Mouse (Mus musculus) fat pad, adult 2 months (tissue): ENCODE data around the gene Hsd17b1.
"Not testable (repeated sequence)": the region's sequence is repeated elsewhere in the genome, so short reads cannot be mapped to it uniquely, and the experiment has no call there.

Source experiments
- DNase-seq: peaks from one replicate; pipeline ENCODE4 v3.0.0-alpha.2; 2011; ENCODE audit warnings: low read depth, low spot score; ENCODE audit errors: extremely low read depth

Hsd17b1 gene

GRCm38 (mm10) chr11:101085617-101086322, 7.6 kb downstream of the Hsd17b1 start:
- no peak for DNase-seq

GRCm38 (mm10) chr11:101086323-101086674, 8.1 kb downstream of the Hsd17b1 start:
- no peak for DNase-seq

DNA sequence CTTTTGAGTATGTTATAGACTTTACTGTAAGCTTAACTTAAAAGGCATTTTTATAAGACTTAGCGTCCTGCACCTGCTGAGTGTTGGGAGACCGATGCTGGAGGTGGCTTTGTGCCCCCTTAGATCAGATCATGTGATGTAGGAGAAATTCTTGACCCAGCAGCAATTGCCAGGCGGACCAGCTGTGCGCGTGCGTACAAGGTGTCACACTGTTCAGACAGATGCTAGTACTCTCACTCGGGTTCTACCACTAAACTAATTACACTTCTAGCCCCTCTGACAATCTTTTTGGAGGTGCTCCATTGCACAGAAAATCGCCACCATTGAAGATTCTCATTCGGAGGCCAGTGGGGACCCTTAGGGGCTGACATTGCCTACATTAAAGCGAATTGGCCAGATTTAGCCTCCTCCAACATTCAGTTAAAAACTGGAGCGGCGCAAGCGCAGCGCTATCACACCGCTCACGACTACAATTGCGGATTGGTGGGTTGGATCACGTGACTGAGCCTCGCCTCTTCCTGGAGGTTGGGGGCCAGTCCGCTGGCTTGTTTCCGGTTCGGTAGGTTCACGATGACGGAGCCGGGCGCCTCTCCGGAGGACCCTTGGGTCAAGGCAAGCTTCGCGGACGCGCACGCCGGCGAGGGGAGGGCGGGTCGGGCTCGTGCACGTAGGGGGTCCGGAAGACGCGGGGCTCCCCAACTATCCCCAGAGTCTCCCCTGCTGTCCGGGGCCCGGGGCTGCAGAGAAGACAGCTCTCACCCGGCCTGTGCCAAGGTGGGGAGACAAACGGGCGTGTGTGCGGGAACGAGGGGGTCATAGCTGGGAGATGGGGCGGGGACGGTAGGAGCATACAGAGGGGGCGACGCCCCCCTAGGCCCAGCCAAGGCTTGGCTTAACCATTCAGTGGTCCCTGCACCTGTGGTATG, 8.8 kb downstream of the Hsd17b1 start, which contains the start of gene Mlx:
TSS of gene Mlx (plus strand) at position 522 of the 926 bp plus-strand sequence.
- DNase-seq = no peak

DNA sequence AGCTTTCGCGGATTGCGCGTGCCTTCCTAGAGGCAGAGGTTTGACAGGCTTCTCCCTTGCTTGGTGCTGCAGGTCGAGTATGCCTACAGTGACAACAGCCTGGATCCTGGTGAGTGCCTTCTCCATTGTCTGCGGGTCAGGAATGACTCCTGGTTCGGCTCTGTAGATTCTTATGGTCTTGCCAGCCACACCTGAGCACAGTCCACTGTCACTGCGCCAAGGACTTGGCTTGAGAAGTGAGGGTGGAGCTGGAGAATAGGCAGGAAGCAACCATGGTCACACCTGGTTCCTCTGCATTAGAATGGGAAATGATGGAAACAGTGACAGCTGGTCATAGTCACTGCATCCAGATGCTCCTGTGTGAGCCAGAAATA, 9.5 kb downstream of the Hsd17b1 start:
- no peak for DNase-seq

DNA sequence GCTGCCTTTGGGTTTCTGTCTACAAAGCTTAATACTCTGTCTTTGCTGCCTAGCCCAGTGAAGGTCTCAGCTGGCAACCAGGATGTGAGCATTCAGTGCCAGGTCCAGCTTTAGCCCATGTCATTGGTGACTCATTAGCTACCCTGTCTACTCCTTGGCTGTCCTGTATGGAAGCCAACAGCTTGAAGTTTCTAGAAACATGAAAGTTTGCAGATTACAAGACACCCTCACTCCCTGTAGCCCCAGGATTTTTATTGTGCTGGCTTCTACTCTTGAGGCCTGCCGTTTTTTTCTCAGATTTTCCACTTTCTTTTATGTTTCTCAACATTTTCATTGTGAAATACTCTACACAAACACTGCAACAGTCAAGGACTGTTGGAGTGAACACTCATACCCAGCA, 11.7 kb downstream of the Hsd17b1 start:
- DNase-seq = no peak

DNA sequence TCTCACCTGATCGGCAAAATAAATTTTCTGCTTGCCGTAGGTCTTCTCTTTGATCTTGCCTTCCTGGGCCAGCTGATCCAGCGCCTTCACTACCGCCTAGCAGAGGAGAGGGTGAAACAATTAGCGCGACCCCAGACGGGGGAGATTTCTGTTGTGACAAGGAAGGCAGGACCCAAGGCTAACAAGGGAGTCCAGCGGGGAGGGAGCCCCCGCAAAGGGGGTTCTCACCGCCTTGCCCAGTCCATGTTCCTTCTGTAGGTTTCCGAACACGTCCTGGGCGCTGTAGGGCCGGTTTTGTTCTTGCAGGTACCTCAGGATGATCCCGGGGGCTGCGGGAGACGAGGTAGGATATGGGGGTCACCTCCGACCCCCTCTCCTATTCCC, 16.7 kb downstream of the Hsd17b1 start:
- DNase-seq = no peak

- no peak for DNase-seq
These were observed 17.3 kb downstream of the Hsd17b1 start, which contains the start of gene Psmc3ip for GRCm38 (mm10) chr11:101095314-101096024. Gene Psmc3ip, minus strand, starts transcription at chr11:101095436.

DNA sequence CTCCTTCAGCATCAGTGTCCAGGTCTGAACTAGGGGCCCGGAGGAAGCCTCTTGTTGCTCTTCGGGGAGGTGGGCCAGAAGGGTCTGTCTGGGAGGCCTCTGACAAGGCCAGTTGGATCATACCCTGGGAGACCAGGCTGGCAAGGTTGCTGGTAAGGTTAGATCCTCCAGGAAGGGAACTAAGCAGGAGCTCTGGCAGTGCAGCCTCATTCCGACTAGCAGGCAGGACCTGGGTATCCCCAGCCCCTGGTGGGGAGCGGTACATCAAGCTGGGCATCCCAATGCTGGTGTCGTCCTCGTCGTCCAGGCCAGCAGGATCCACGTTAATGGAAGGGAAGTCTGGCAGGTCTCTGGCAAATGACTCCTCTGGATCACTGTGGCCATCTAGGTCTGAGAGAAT, 20.0 kb downstream of the Hsd17b1 start:
- no peak for DNase-seq

GRCm38 (mm10) chr11:101103011-101103410, 24.8 kb downstream of the Hsd17b1 start:
- DNase-seq = peak; percentile 90

GRCm38 (mm10) chr11:101109351-101109750, 31.1 kb downstream of the Hsd17b1 start:
- no peak for DNase-seq

- DNase-seq = no peak
These were observed 32.5 kb downstream of the Hsd17b1 start for GRCm38 (mm10) chr11:101110708-101111107.

- no peak for DNase-seq
These were observed 33.0 kb downstream of the Hsd17b1 start for GRCm38 (mm10) chr11:101111178-101111577.

DNA sequence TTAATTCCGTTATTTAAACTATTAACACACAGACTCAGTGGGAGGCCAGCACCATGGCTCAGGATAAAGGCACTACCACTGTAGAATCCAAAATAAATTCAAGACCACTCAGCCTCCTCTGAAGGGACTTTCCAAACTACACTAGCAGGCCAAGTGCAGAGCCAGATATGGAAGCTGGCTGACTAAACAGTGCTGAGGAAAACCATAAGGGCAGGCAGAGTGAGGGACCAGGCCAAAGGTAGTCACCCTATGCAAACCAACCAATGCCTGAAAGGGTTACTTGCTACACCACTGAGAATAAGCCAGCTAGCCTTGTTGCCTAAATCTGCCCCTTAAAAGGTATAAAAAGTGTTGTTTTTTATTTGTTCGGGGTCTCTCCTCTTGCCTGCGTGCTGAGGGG, 34.0 kb downstream of the Hsd17b1 start:
- DNase-seq = no peak

GRCm38 (mm10) chr11:101115564-101115963, 37.4 kb downstream of the Hsd17b1 start:
- no peak for DNase-seq

DNA sequence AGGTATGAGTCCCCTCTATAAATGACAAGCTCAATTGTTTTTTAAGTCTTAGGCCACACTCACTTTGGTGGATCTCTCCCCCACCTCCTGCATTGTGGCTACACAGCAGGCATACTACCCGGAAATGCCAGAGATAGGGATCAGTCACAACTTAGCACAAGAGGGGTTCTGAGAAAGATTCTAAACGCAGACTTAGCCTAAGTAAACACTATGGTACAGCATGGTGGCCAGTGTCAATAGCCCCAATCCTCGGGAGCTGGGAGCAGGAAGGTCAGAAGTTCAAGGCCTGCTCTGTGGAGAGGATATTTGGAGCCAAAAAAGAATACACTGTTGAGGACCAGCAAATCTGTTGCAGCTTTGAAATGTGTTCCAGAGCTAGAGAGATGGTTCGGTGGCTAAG, 39.9 kb downstream of the Hsd17b1 start:
- DNase-seq = no peak

DNA sequence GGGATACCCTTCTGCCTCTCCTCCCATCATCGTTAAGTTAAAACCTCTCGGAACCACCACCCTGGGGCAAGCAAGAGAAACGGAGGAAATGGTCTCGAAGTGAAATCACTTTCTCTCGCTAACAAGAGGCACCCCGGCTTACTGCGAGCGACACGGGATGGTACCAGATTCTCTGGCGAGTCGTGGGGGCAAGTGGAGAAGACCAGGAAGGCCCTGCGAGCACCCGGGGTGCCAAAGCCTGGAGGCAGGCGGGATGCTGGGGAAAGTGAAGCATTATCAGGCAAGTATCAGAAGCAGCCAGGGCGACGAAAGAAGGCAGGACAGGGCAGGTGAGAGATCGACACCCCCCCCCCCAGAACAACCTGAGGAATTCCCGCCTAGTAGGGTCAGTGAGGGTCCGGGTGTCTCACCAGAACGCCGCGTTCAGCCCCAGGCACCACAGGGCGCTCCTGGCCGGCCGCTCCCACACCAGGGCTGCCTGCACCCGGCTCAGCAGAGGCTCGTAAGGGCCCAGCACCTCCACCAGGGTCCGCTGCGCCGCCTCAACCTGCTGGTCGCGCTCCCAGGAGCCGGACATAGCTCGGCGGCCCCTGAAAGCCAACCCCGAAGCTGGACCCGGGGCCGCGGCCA, 41.0 kb downstream of the Hsd17b1 start:
- DNase-seq = no peak

- DNase-seq = peak; percentile 83
These were observed 41.7 kb downstream of the Hsd17b1 start, which contains the start of the genes Retreg3 and Tubg1 for GRCm38 (mm10) chr11:101119761-101120544. Gene Retreg3, minus strand, starts transcription at chr11:101119893. Gene Tubg1, plus strand, starts transcription at chr11:101119938.

GRCm38 (mm10) chr11:101120545-101121188, 42.5 kb downstream of the Hsd17b1 start:
- no peak for DNase-seq

- DNase-seq = not testable (repeated sequence)
These were observed 46.3 kb downstream of the Hsd17b1 start for GRCm38 (mm10) chr11:101124494-101124893.

- not testable (repeated sequence) for DNase-seq
These were observed 46.8 kb downstream of the Hsd17b1 start for GRCm38 (mm10) chr11:101125008-101125407.
